Mouse (Mus musculus): Measurements from ENCODE around the gene Slc22a23.

DNA sequence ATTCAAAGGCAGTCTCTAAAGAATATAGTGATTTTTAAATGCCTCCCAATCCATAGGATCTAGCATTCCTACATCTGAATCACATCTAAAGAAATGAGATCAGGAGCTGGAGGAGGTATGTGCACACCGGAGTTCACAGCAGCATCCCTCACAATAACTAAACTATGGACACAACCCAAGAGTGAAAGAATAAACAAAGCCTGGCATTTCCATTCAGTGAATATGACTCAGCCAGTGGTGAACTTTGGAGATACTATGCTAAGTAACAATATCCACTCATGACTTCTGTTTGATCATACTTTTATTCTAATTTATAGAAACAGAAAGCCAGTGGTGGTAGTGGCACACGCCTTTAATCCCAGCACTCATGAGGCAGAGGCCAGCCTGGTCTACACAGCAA, 67.4 kb downstream of the Slc22a23 start:
- TF ChIP-seq POLR2A (IDR thresholded peaks at IDR 0.05; ENCODE audit: control insufficient read depth, extremely low read depth, insufficient read depth, low read length, poor library complexity) (no peak), CTCF (IDR thresholded peaks at IDR 0.05; ENCODE audit: borderline replicate concordance, control insufficient read depth, extremely low read depth, insufficient read depth, low read length, poor library complexity) (no peak)

Data from thymus, adult 2 months (tissue).